Mouse (Mus musculus) embryonic facial prominence, embryonic 11.5 days (tissue): ENCODE measurements around the gene Fchsd2. TPM values are rescaled to one million over a fixed set of nuclear protein-coding genes. Genes with fewer than 3 reads are reported as not detected.

Experiments
- ATAC-seq: fragments of 200-750 bp; cut with Nextera tagmentation; replicated peaks from 2 replicates; pipeline ENCODE4 v1.8.0; 2017; ENCODE audit warnings: low read depth; ENCODE audit not compliant: insufficient number of reproducible peaks, low FRiP score, low TSS enrichment
- DNase-seq: peaks from one replicate; pipeline ENCODE4 v3.0.0-alpha.2; 2015; ENCODE audit warnings: low spot score
- H3K27ac ChIP-seq: fragments of 300-500 bp; sonication (generic); replicated peaks from 2 replicates; pipeline ENCODE4 v1.5.1; 2014; ENCODE audit warnings: mild to moderate bottlenecking, low read depth, low read length, control low read depth
- H3K27me3 ChIP-seq: fragments of 300-500 bp; sonication (generic); 2 replicates; pipeline ENCODE4 v1.6.1; 2014; ENCODE audit warnings: mild to moderate bottlenecking, low read length, moderate library complexity, mixed read lengths; ENCODE audit not compliant: control insufficient read depth, insufficient read depth
- H3K36me3 ChIP-seq: fragments of 300-500 bp; sonication (generic); replicated peaks from 2 replicates; pipeline ENCODE4 v1.6.1; 2014; ENCODE audit warnings: low read depth, mild to moderate bottlenecking, low read length, moderate library complexity, mixed read lengths; ENCODE audit not compliant: control insufficient read depth, insufficient read depth
- H3K4me1 ChIP-seq: fragments of 300-500 bp; sonication (generic); 2 replicates; pipeline ENCODE4 v1.6.1; 2014; ENCODE audit warnings: low read length, mixed read lengths; ENCODE audit not compliant: control insufficient read depth, insufficient read depth
- H3K4me2 ChIP-seq: fragments of 300-500 bp; sonication (generic); 2 replicates; pipeline ENCODE4 v1.6.1; 2014; ENCODE audit warnings: low read depth, mild to moderate bottlenecking, control low read depth, low read length, moderate library complexity
- H3K4me3 ChIP-seq: fragments of 300-500 bp; sonication (generic); 2 replicates; pipeline ENCODE4 v1.5.1; 2014; ENCODE audit warnings: low read depth, low read length, control low read depth
- H3K9ac ChIP-seq: fragments of 300-500 bp; sonication (generic); replicated peaks from 2 replicates; pipeline ENCODE4 v1.6.1; 2014; ENCODE audit warnings: mild to moderate bottlenecking, control low read depth, low read length
- H3K9me3 ChIP-seq: fragments of 300-500 bp; sonication (generic); replicated peaks from 2 replicates; pipeline ENCODE4 v1.6.1; 2016; ENCODE audit warnings: mild to moderate bottlenecking, low read length, inconsistent platforms, mixed read lengths; ENCODE audit not compliant: control insufficient read depth
- WGBS: fragments of 180-500 bp; shearing (Covaris S2); extraction: QIAGEN DNeasy Blood & Tissue Kit; methylation state at CpG from one replicate; pipeline ENCODE4 v1.1.7; 2014; 5-methylcytosine and 5-hydroxymethylcytosine counted together
- polyA plus RNA-seq: library from polyadenylated mRNA; unstranded; fragments of >200 nt; fragmentation: Nextera tagmentation; extraction: Ambion mirVana; gene quantifications from 2 replicates; pipeline ENCODE4 v1.2.1, GENCODE M21; 2014

The Fchsd2 gene
- polyA plus RNA-seq, 1 experiment from 2014 or later, result 23.9 TPM

DNA sequence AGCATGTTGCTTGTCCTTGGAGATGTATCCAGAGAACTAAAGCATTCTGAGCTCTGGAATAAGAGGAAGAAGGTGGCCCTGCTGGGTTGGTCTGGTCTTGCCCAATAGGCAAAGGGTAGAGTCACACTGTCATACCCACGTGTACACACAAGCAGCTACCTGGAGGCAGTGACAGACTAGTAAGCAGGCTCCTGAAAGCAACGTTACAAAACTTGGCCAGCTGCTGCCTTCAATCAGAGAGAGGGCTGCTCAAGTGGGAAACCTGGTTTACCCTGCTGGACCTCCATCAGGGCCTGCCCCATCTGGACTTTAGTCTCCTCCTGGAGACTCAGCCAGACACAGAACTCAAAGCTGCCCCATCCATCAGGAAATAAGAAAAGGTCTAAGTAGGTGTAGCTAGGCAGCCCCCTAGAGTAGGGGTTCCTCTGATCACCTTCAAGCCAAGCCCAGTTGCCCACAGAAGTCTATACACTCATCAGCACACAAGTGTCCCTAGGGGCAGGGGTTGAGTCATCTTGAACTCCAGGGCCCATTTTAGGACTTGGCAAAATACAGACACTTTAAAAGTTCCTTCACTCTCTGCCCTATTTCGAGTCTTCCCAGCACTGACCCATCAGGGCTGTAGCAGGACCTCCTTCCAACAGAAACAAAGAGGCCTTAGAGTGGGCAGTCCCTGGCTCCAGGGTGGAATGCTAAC is 25.9 kb upstream of the Fchsd2 start:
- no peaks in the 10 kb centered on the region for H3K27me3 ChIP-seq
- DNase-seq (no peak), ATAC-seq (no peak)
- H3K4me2 ChIP-seq, result no peak overlapping the region
- no peak overlapping the region for H3K27ac ChIP-seq
- WGBS, result 70% methylated on average over 3 of the region's 3 CpGs
- no peak overlapping the region for H3K9ac ChIP-seq
- no peak overlapping the region for H3K4me3 ChIP-seq
- H3K9me3 ChIP-seq, result no peaks in the 10 kb centered on the region
- no peaks in the 10 kb centered on the region for H3K4me1 ChIP-seq
- H3K36me3 ChIP-seq, result no peaks in the 10 kb centered on the region

DNA sequence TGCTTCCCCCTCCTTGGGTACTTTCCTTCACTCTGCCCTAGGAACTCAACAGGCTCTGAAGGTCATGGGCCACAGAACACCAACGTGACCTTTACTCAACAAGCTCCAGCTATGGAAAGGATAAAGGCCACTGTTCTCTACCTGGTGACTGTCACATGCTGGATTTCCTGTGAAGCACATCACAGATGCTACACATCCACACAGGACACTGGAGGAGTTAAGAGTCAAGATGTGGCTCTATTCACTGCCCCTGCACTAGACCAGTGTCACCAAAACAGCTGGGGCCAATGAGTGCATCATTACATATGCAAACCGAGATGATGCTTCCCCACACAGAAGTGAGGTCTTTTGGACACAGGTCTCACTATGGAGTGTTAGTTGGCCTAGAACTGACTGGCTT is 25.1 kb upstream of the Fchsd2 start:
- H3K27me3 ChIP-seq, result no peaks in the 10 kb centered on the region
- no peak overlapping the region for H3K4me2 ChIP-seq
- no peaks in the 10 kb centered on the region for H3K36me3 ChIP-seq
- DNase-seq (no peak), ATAC-seq (no peak)
- WGBS, result 73% methylated on average over 2 of the region's 2 CpGs
- H3K4me1 ChIP-seq, result no peaks in the 10 kb centered on the region
- H3K4me3 ChIP-seq, result no peak overlapping the region
- no peak overlapping the region for H3K9ac ChIP-seq
- H3K9me3 ChIP-seq, result no peaks in the 10 kb centered on the region
- no peak overlapping the region for H3K27ac ChIP-seq

DNA sequence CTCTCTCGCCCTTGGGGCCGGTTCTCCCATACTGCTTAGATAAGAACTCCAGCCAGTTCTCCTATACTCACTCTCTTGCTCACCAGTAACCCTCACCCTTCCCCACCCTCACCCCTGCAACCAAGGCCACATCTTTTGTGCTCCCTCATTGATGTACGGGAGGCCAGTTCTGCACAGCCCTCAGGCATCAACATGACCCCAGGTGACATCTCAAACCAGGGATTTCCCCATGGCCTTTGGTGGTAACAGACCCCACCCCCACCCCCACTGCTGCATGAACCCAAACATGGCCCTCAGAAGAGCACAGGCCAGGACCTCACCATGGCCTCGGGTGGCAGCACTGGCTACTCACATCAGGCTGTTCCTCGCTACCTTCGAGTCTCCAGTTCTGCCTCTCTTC is 23.4 kb upstream of the Fchsd2 start:
- Histone ChIP-seq H3K9ac (no peak overlapping the region), H3K4me2 (no peak overlapping the region), H3K4me1 (no peaks in the 10 kb centered on the region), H3K36me3 (no peaks in the 10 kb centered on the region), H3K27me3 (no peaks in the 10 kb centered on the region), H3K27ac (no peak overlapping the region), H3K9me3 (no peaks in the 10 kb centered on the region), H3K4me3 (no peak overlapping the region)
- ATAC-seq (no peak), DNase-seq (no peak)
- 51% methylated on average over 6 of the region's 6 CpGs for WGBS

DNA sequence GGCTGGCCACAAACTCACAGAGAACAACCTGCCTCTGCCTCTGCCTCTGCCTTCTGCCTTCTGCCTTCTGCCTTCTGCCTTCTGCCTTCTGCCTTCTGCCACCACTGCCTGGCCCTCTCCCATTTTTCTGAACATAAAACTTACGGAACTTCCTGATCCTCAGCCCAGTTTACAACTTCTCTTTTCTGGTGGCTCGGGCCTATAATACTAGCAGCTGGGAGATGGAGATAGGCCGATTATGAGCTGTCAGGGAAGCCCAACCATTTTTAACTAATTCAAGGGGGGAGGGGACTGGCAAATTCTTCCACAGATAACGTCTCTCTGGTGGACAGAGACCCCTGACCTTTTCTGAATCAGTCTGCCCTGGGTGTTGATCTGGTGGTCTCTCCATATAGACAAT is 22.3 kb upstream of the Fchsd2 start:
- Histone ChIP-seq H3K4me1 (no peaks in the 10 kb centered on the region), H3K4me3 (no peak overlapping the region), H3K36me3 (no peaks in the 10 kb centered on the region), H3K9me3 (no peaks in the 10 kb centered on the region), H3K27ac (no peak overlapping the region), H3K4me2 (no peak overlapping the region), H3K9ac (no peak overlapping the region), H3K27me3 (no peaks in the 10 kb centered on the region)
- ATAC-seq (no peak), DNase-seq (no peak)
- 37% methylated on average over 4 of the region's 4 CpGs for WGBS

DNA sequence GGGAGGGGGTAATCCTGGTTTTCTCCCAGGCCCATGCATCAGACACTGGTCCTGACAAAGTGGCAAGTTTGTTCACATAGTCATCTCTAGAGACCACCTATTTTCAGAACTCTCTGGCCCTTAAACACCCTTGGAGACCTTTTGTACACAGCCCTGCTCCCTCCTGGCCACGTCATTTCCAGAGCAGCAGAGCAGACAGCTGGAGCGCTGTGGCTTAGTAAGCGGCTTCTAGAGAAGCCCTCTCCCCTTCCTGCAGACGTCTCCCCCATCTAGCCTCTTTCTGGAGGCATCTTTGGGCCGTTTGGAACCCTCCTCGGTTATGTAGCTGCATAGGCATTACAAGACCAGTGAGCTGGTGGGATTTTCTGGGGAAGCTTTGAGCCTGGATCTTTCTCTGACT is 21.6 kb upstream of the Fchsd2 start:
- DNase-seq, result no peak
- no peak overlapping the region for H3K4me2 ChIP-seq

DNA sequence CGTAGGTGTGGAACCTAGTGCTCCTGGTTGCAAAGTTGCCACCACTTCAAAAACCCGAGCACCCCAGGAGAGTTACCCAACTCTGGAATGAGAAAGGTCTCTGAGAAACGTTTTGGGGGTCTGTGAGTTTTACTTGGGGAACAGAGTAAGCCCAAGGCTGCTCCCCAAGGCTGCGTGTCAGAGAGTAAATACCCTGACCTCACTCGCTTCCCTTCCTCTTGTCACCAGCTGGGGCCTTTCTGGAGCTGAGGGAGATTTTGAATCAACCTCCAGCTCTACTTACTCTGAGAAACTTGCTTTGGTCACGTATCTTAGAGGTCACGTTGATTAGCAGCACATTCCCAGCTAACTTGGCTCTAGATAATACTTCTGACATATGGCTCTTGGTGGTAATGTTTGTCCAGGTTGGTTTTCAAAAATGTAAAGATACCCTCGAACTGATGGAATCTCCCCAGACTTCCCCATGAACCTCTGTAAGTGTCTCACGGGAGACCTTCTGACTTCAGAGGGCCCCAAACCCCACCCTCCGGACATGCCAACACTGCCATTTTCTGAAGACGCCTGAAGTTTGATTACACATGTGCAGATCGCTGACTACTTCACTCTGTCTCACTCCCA is 20.4 kb upstream of the Fchsd2 start:
- Histone ChIP-seq H3K36me3 (no peaks in the 10 kb centered on the region), H3K4me2 (no peak overlapping the region), H3K9ac (no peak overlapping the region), H3K4me3 (no peak overlapping the region), H3K4me1 (no peaks in the 10 kb centered on the region), H3K27me3 (no peaks in the 10 kb centered on the region), H3K27ac (no peak overlapping the region), H3K9me3 (no peaks in the 10 kb centered on the region)
- ATAC-seq, result no peak
- 79% methylated on average over 12 of the region's 12 CpGs for WGBS
- no peak for DNase-seq

More for the DNA sequence above, 21.6 kb upstream of the Fchsd2 start:
- Histone ChIP-seq H3K27me3 (no peaks in the 10 kb centered on the region), H3K4me1 (no peaks in the 10 kb centered on the region), H3K9me3 (no peaks in the 10 kb centered on the region), H3K9ac (no peak overlapping the region), H3K4me3 (no peak overlapping the region), H3K27ac (no peak overlapping the region), H3K36me3 (no peaks in the 10 kb centered on the region)
- WGBS, result 49% methylated on average over 6 of the region's 6 CpGs
- no peak for ATAC-seq

DNA sequence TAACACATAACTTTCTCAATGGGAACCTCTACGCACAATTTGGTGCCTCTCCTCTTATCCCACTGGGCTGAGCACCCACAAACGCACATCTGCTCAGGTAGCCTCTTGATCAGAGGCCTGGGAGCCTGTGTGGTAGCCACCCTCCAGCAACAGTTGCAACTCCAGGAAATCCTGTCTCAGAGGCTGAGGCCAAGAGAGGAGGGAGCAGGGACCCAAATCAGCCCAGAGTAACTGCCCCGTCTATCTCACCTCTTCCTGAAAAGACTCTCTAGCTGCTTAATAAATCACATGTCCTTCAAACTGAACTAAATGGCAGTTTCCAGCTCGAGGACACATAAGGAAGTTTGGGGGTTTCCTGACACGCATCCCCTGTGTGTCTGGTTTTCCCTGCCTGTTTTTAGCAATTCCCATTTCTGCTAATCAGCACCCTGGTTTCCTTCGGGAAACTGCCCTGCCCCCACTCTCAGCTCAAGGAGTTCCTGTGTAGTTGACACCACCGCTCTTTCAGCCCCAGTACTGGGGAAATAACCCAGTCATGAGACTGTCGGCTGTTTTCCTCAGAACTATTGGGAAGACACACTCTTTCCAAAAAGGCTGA is 18.4 kb upstream of the Fchsd2 start:
- Histone ChIP-seq H3K9ac (no peak overlapping the region), H3K4me3 (no peak overlapping the region), H3K9me3 (no peaks in the 10 kb centered on the region), H3K36me3 (no peaks in the 10 kb centered on the region), H3K27me3 (no peaks in the 10 kb centered on the region), H3K4me2 (no peak overlapping the region), H3K4me1 (no peaks in the 10 kb centered on the region), H3K27ac (no peak overlapping the region)
- ATAC-seq (no peak), DNase-seq (no peak)
- WGBS, result 61% methylated on average over 8 of the region's 8 CpGs

DNA sequence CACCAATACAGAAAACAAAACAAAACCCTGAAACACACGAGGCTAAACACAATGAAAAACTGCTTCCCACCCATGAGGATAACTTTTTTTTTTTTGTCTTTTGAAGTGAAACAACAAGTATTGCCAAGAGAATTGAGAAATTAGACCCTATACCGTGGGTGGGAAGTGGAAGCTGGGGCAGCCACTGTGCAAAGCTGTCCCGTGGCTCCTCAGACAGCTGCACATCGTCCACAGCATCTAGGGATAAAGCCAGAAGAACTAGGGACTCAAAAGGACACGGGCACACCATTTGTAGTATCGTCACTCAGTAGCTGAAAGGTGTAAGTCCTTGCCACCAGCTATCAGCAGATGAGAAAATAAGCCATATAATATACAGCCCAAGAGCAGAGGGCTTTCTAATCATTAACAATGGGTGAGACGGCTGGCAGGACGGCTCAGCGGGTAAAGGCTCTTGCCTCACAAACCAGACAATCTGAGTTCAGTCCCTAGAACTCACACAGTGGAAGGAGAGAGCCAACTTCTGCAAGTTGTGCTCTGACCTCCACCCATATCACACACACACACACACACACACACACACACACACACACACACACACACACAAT is 9.0 kb upstream of the Fchsd2 start:
- DNase-seq, result no peak
- no peaks in the 10 kb centered on the region for H3K9me3 ChIP-seq
- no peak overlapping the region for H3K4me2 ChIP-seq
- WGBS, result 76% methylated on average over 9 of the region's 9 CpGs
- no peaks in the 10 kb centered on the region for H3K27me3 ChIP-seq
- no peaks in the 10 kb centered on the region for H3K4me1 ChIP-seq
- no peak for ATAC-seq
- H3K36me3 ChIP-seq, result no peaks in the 10 kb centered on the region
- no peak overlapping the region for H3K4me3 ChIP-seq
- no peak overlapping the region for H3K27ac ChIP-seq
- H3K9ac ChIP-seq, result no peak overlapping the region
